Mouse (Mus musculus): ENCODE measurements around the gene Pdzd7.

Gene Pdzd7

GRCm38 (mm10) chr19:45045651-45046050 is at the start of gene Pdzd7:
TSS of gene Pdzd7 (minus strand) at chr19:45045717.
- no peak for DNase-seq (ENCODE audit: low spot score in 2 of 2)

- DNase-seq (ENCODE audit: low spot score in 2 of 2), result no peak
Measured at GRCm38 (mm10) chr19:45081841-45082550, 36.5 kb upstream of the Pdzd7 start.

- DNase-seq (ENCODE audit: low spot score in 2 of 2), result peak in 1 of 2 experiments; percentile 58
Measured at GRCm38 (mm10) chr19:45081279-45081678, 35.8 kb upstream of the Pdzd7 start.

GRCm38 (mm10) chr19:45080711-45081110 is 35.2 kb upstream of the Pdzd7 start:
- no peak for DNase-seq (ENCODE audit: low spot score in 2 of 2)

- no peak for DNase-seq (ENCODE audit: low spot score in 2 of 2)
Measured at GRCm38 (mm10) chr19:45079769-45080515, 34.4 kb upstream of the Pdzd7 start.

- DNase-seq (ENCODE audit: low spot score in 2 of 2), result no peak
Measured at GRCm38 (mm10) chr19:45078971-45079764, 33.7 kb upstream of the Pdzd7 start.

- DNase-seq (ENCODE audit: low spot score in 2 of 2), result no peak
Measured at GRCm38 (mm10) chr19:45077742-45078645, 32.5 kb upstream of the Pdzd7 start.

GRCm38 (mm10) chr19:45076586-45077510 is 31.3 kb upstream of the Pdzd7 start:
- no peak for DNase-seq (ENCODE audit: low spot score in 2 of 2)

GRCm38 (mm10) chr19:45076036-45076575 is 30.6 kb upstream of the Pdzd7 start:
- DNase-seq (ENCODE audit: low spot score in 2 of 2), result no peak

- no peak for DNase-seq (ENCODE audit: low spot score in 2 of 2)
Measured at GRCm38 (mm10) chr19:45075323-45076035, 30.0 kb upstream of the Pdzd7 start.

GRCm38 (mm10) chr19:45074580-45075322 is 29.2 kb upstream of the Pdzd7 start, which contains the start of gene Kazald1:
TSS of gene Kazald1 (plus strand) at chr19:45075241.
- DNase-seq (ENCODE audit: low spot score in 2 of 2), result peak; percentile 89 to 92

- peak in 1 of 2 experiments; percentile 74 for DNase-seq (ENCODE audit: low spot score in 2 of 2)
Measured at GRCm38 (mm10) chr19:45073871-45074542, 28.5 kb upstream of the Pdzd7 start.

GRCm38 (mm10) chr19:45067758-45068510 is 22.4 kb upstream of the Pdzd7 start:
- no peak for DNase-seq (ENCODE audit: low spot score in 2 of 2)

- no peak for DNase-seq (ENCODE audit: low spot score in 2 of 2)
Measured at GRCm38 (mm10) chr19:45067170-45067569, 21.7 kb upstream of the Pdzd7 start.

- DNase-seq (ENCODE audit: low spot score in 2 of 2), result no peak
Measured at GRCm38 (mm10) chr19:45065226-45065625, 19.7 kb upstream of the Pdzd7 start.

- DNase-seq (ENCODE audit: low spot score in 2 of 2), result no peak
Measured at GRCm38 (mm10) chr19:45063565-45064292, 18.2 kb upstream of the Pdzd7 start.
